In genomic region chr1:193181104-193181503, GRCm38 (mm10) we compare ENCODE assay signal across 25 mouse cellular contexts. TPM values are rescaled to one million over a fixed set of nuclear protein-coding genes. Genes with fewer than 3 reads are reported as not detected.
DNase-seq lines count a peak whose midpoint lies in the region; ATAC-seq lines count a peak whose summit lies in the region.
"Had no signal": no experiment of that assay in that cellular context is flagged by ENCODE, and none has a peak within 500 bp of the region (broad histone marks: within the 10 kb centered on the region; RNA-seq: fewer than 3 reads in every experiment).

No protein-coding gene starts in this region.

- no peaks in the 10 kb centered on the region for H3K9me3 ChIP-seq in forebrain, embryonic 12.5 days
- H3K9me3 ChIP-seq: embryonic facial prominence, embryonic 12.5 days; G1E; heart, embryonic 10.5 days; neural tube, embryonic 13.5 days; stomach, embryonic 15.5 days had no signal

- H3K27me3 ChIP-seq in forebrain, embryonic 12.5 days, result 0 out of 2 replicates have a peak, but pooled peaks cover 7% of the 10 kb centered on the region
- H3K27me3 ChIP-seq: embryonic facial prominence, embryonic 12.5 days; neural tube, embryonic 13.5 days; Patski; stomach, embryonic 15.5 days had no signal

- no peak overlapping the region for H3K4me3 ChIP-seq in forebrain, embryonic 12.5 days (replicated peaks)
- H3K4me3 ChIP-seq: embryonic facial prominence, embryonic 12.5 days; heart, embryonic 10.5 days; layer of hippocampus, adult 2 months; neural tube, embryonic 13.5 days; stomach, embryonic 15.5 days had no signal

- H3K4me1 ChIP-seq in forebrain, embryonic 12.5 days, result no peaks in the 10 kb centered on the region; the same call in 1 of the 2 replicates
- H3K4me1 ChIP-seq: heart, embryonic 10.5 days; neural tube, embryonic 13.5 days; stomach, embryonic 15.5 days had no signal

- 90% methylated on average over 3 of the region's 3 CpGs for WGBS in forebrain, embryonic 12.5 days

- no peak overlapping the region for H3K4me2 ChIP-seq in forebrain, embryonic 12.5 days
- H3K4me2 ChIP-seq: embryonic facial prominence, embryonic 12.5 days; hindbrain, embryonic 14.5 days; neural tube, embryonic 13.5 days; stomach, embryonic 15.5 days had no signal

- no peak overlapping the region for H3K9ac ChIP-seq in forebrain, embryonic 12.5 days
- H3K9ac ChIP-seq: embryonic facial prominence, embryonic 12.5 days; hindbrain, embryonic 14.5 days; neural tube, embryonic 13.5 days; stomach, embryonic 15.5 days had no signal

- DNase-seq in A20 (ENCODE audit: low read depth, low spot score), result peak; percentile 76
- DNase-seq in CD4-positive helper T cell, adult 2 months (ENCODE audit: low read depth, low spot score), result peak; percentile 68
- DNase-seq in induced T-regulatory cell, adult 2 months (ENCODE audit: low read depth), result peak; percentile 77
- no peak for DNase-seq in adrenal gland, adult (ENCODE audit: inconsistent age in 2 of 2, low spot score in 1 of 2)
- DNase-seq: adrenal gland, postnatal 10 days; cerebellum, adult 18-20 months; cerebellum, postnatal 14 days; heart, postnatal 4 days; kidney, adult 8-10 months; kidney, postnatal 10 days; lung, postnatal 4 days; midbrain, embryonic 14.5 days; right cerebral cortex, adult 18-20 months had no signal

- no peaks in the 10 kb centered on the region for H3K36me3 ChIP-seq in forebrain, embryonic 12.5 days (replicated peaks)
- H3K36me3 ChIP-seq: embryonic facial prominence, embryonic 12.5 days; heart, embryonic 10.5 days; neural tube, embryonic 13.5 days; stomach, embryonic 15.5 days had no signal

- peak; percentile 69 for ATAC-seq in neutrophil, adult 5-6 weeks (ENCODE audit: extremely low read depth, insufficient number of reproducible peaks, low FRiP score, poor library complexity, severe bottlenecking)
- no peak for ATAC-seq in frontal cortex, adult (ENCODE audit: low TSS enrichment)
- no peak for ATAC-seq in forebrain, embryonic 12.5 days (ENCODE audit: low FRiP score)
- ATAC-seq: Patski had no signal

- no peak overlapping the region for H3K27ac ChIP-seq in forebrain, embryonic 12.5 days
- H3K27ac ChIP-seq: embryonic facial prominence, embryonic 12.5 days; heart, embryonic 10.5 days; hindbrain, embryonic 14.5 days; layer of hippocampus, adult 2 months; neural tube, embryonic 13.5 days; stomach, embryonic 15.5 days had no signal

RNA-seq across cellular contexts. Expression of gene A130010J15Rik, which starts 13.3 kb away (rescaled TPM):
- total RNA-seq in neutrophil, adult 5-6 weeks (2017), result 6.8 and 7.4 TPM in 2 replicates
- 15.1 and 16.0 TPM in 2 replicates for polyA plus RNA-seq in forebrain, embryonic 12.5 days (2016; fragmentation: Nextera tagmentation; extraction: Ambion mirVana)

RNA-seq across cellular contexts. Expression of gene Traf3ip3, which starts 20.4 kb away (rescaled TPM):
- total RNA-seq in neutrophil, adult 5-6 weeks (2017), result 473 and 476 TPM in 2 replicates
- 0.31 and 1.0 TPM in 2 replicates for polyA plus RNA-seq in forebrain, embryonic 12.5 days (2016; fragmentation: Nextera tagmentation; extraction: Ambion mirVana)
- polyA plus RNA-seq: Patski had no signal

RNA-seq across cellular contexts. Expression of gene Lamb3, which starts 26.4 kb away (rescaled TPM):
- total RNA-seq in neutrophil, adult 5-6 weeks (2017), result 25.7 and 29.8 TPM in 2 replicates
- 0.31 and 0.77 TPM in 2 replicates for polyA plus RNA-seq in forebrain, embryonic 12.5 days (2016; fragmentation: Nextera tagmentation; extraction: Ambion mirVana)
- total RNA-seq: megakaryocyte-erythroid progenitor cell, adult 5-6 weeks had no signal

RNA-seq across cellular contexts. Expression of gene Irf6, which starts 28.2 kb away (rescaled TPM):
- 1.1 and 1.7 TPM in 2 replicates for total RNA-seq in neutrophil, adult 5-6 weeks (2017)
- polyA plus RNA-seq in forebrain, embryonic 12.5 days (2016; fragmentation: Nextera tagmentation; extraction: Ambion mirVana), result 1.6 and 2.0 TPM in 2 replicates

RNA-seq across cellular contexts. Expression of gene Diexf, which starts 51.0 kb away (rescaled TPM):
- 27.9 and 32.9 TPM in 2 replicates for total RNA-seq in neutrophil, adult 5-6 weeks (2017)
- polyA plus RNA-seq in forebrain, embryonic 12.5 days (2016; fragmentation: Nextera tagmentation; extraction: Ambion mirVana), result 9.5 and 9.7 TPM in 2 replicates

Comparison
In these comparisons a context has a peak if more than half of its experiments do, and no peak if none do; other contexts are left out.
1. DNase-seq: peak in A20 (single experiment), CD4-positive helper T cell, adult 2 months (single experiment) and induced T-regulatory cell, adult 2 months (single experiment); none in adrenal gland, adult (0 of 2).